Mouse (Mus musculus) kidney, postnatal 0 days (tissue): ENCODE measurements around the gene Rala. TPM values are rescaled to one million over a fixed set of nuclear protein-coding genes. Genes with fewer than 3 reads are reported as not detected.
"Not testable (repeated sequence)": the region's sequence is repeated elsewhere in the genome, so short reads cannot be mapped to it uniquely, and the experiment has no call there.

ENCODE experiments used
- ATAC-seq: fragments of 200-750 bp; cut with Nextera tagmentation; replicated peaks from 2 replicates; pipeline ENCODE4 v1.8.0; 2017; ENCODE audit warnings: low read depth, moderate number of reproducible peaks, moderate TSS enrichment, moderate library complexity; ENCODE audit not compliant: low FRiP score
- DNase-seq: peaks from one replicate; pipeline ENCODE4 v3.0.0-alpha.2; 2016; ENCODE audit warnings: low spot score
- H3K27ac ChIP-seq: fragments of 300-500 bp; sonication (generic); 2 replicates; pipeline ENCODE4 v1.5.1; 2014; ENCODE audit warnings: mild to moderate bottlenecking
- H3K27me3 ChIP-seq: fragments of 300-500 bp; sonication (generic); 2 replicates; pipeline ENCODE4 v1.6.1; 2014; ENCODE audit warnings: low read length, mixed read lengths; ENCODE audit not compliant: insufficient read depth
- H3K36me3 ChIP-seq: fragments of 300-500 bp; sonication (generic); 2 replicates; pipeline ENCODE4 v1.6.1; 2014; ENCODE audit warnings: low read length, mixed read lengths; ENCODE audit not compliant: insufficient read depth
- H3K4me1 ChIP-seq: fragments of 300-500 bp; sonication (generic); replicated peaks from 2 replicates; pipeline ENCODE4 v1.6.1; 2014; ENCODE audit warnings: antibody characterized with exemption, low read length, mixed read lengths; ENCODE audit not compliant: insufficient read depth
- H3K4me2 ChIP-seq: fragments of 300-500 bp; sonication (generic); 2 replicates; pipeline ENCODE4 v1.6.1; 2014; ENCODE audit warnings: mild to moderate bottlenecking, low read length, moderate library complexity, mixed read lengths
- H3K4me3 ChIP-seq: fragments of 300-500 bp; sonication (generic); replicated peaks from 2 replicates; pipeline ENCODE4 v1.5.1; 2014; ENCODE audit warnings: low read depth, low read length
- H3K9ac ChIP-seq: fragments of 300-500 bp; sonication (generic); 2 replicates; pipeline ENCODE4 v1.6.1; 2014; ENCODE audit warnings: low read depth, low read length
- H3K9me3 ChIP-seq: fragments of 300-500 bp; sonication (generic); replicated peaks from 2 replicates; pipeline ENCODE4 v1.6.1; 2016; ENCODE audit warnings: low read length, inconsistent platforms, mixed read lengths
- CTCF ChIP-seq: IDR thresholded peaks from 2 replicates; pipeline ENCODE4 v1.5.1; 2016; ENCODE audit warnings: antibody characterized with exemption, low read depth, mild to moderate bottlenecking, moderate library complexity
- WGBS: fragments of 180-500 bp; shearing (Covaris S2); extraction: QIAGEN DNeasy Blood & Tissue Kit; methylation state at CpG from one replicate; pipeline ENCODE4 v1.1.7; 2014; 5-methylcytosine and 5-hydroxymethylcytosine counted together
- polyA plus RNA-seq: library from polyadenylated mRNA; unstranded; fragments of >200 nt; fragmentation: Nextera tagmentation; extraction: Ambion mirVana; gene quantifications from 2 replicates; pipeline ENCODE4 v1.2.1, GENCODE M21; 2015

The Rala gene
- polyA plus RNA-seq, 1 experiment from 2014 or later = 102 TPM

- WGBS = 68% methylated on average over 8 of the region's 8 CpGs
- no peak overlapping the region for H3K27ac ChIP-seq
- H3K9me3 ChIP-seq = no peaks in the 10 kb centered on the region
- TF ChIP-seq CTCF = no peak
- no peak overlapping the region for H3K9ac ChIP-seq
- no peak for DNase-seq
- H3K4me1 ChIP-seq = no peaks in the 10 kb centered on the region
- 0 out of 2 replicates have a peak, but pooled peaks cover 2% of the 10 kb centered on the region for H3K36me3 ChIP-seq
- ATAC-seq = no peak
- no peaks in the 10 kb centered on the region for H3K27me3 ChIP-seq
- no peak overlapping the region for H3K4me3 ChIP-seq
- no peak overlapping the region for H3K4me2 ChIP-seq
Measured at GRCm38 (mm10) chr13:17976854-17977739, 33.1 kb upstream of the Rala start.

- H3K4me2 ChIP-seq = no peak overlapping the region
- no peak overlapping the region for H3K4me3 ChIP-seq
- TF ChIP-seq CTCF = no peak
- DNase-seq (peak; percentile 27), ATAC-seq (no peak; the same call in 1 of the 2 replicates)
- H3K9ac ChIP-seq = no peak overlapping the region
- H3K27ac ChIP-seq = no peak overlapping the region
- no peaks in the 10 kb centered on the region for H3K9me3 ChIP-seq
- no peaks in the 10 kb centered on the region for H3K4me1 ChIP-seq
- H3K36me3 ChIP-seq = no peaks in the 10 kb centered on the region
- H3K27me3 ChIP-seq = no peaks in the 10 kb centered on the region
- WGBS = 17% methylated on average over 2 of the region's 2 CpGs
Measured at GRCm38 (mm10) chr13:17975891-17976290, 31.9 kb upstream of the Rala start.

- Histone ChIP-seq H3K4me2 (no peak overlapping the region), H3K4me3 (no peak overlapping the region), H3K4me1 (no peaks in the 10 kb centered on the region), H3K27ac (no peak overlapping the region), H3K27me3 (no peaks in the 10 kb centered on the region), H3K36me3 (no peaks in the 10 kb centered on the region), H3K9ac (no peak overlapping the region), H3K9me3 (no peaks in the 10 kb centered on the region)
- DNase-seq (no peak), ATAC-seq (no peak)
- TF ChIP-seq CTCF = no peak
- 78% methylated on average over 1 of the region's 1 CpGs for WGBS
Measured at GRCm38 (mm10) chr13:17975457-17975856, 31.4 kb upstream of the Rala start.

GRCm38 (mm10) chr13:17974734-17975133 lies 30.7 kb upstream of the Rala start:
- H3K9me3 ChIP-seq = no peaks in the 10 kb centered on the region
- no peak for TF ChIP-seq CTCF
- no peak for DNase-seq
- H3K9ac ChIP-seq = no peak overlapping the region
- no peaks in the 10 kb centered on the region for H3K4me1 ChIP-seq
- H3K4me3 ChIP-seq = no peak overlapping the region
- no peak overlapping the region for H3K27ac ChIP-seq
- WGBS = 94% methylated on average over 9 of the region's 9 CpGs
- H3K27me3 ChIP-seq = no peaks in the 10 kb centered on the region
- H3K36me3 ChIP-seq = no peaks in the 10 kb centered on the region
- ATAC-seq = no peak
- H3K4me2 ChIP-seq = no peak overlapping the region

- Histone ChIP-seq H3K4me2 (no peak overlapping the region), H3K9ac (no peak overlapping the region), H3K4me3 (no peak overlapping the region), H3K27me3 (no peaks in the 10 kb centered on the region), H3K9me3 (no peaks in the 10 kb centered on the region), H3K27ac (no peak overlapping the region), H3K36me3 (no peaks in the 10 kb centered on the region), H3K4me1 (no peaks in the 10 kb centered on the region)
- DNase-seq = no peak
- 81% methylated on average over 7 of the region's 7 CpGs for WGBS
- ATAC-seq = no peak
- TF ChIP-seq CTCF = no peak
Measured at GRCm38 (mm10) chr13:17960613-17961012, 16.6 kb upstream of the Rala start.

GRCm38 (mm10) chr13:17954282-17954681 lies 10.2 kb upstream of the Rala start:
- TF ChIP-seq CTCF = no peak
- 51% methylated on average over 1 of the region's 1 CpGs for WGBS
- no peak overlapping the region for H3K9ac ChIP-seq
- DNase-seq = no peak
- no peaks in the 10 kb centered on the region for H3K9me3 ChIP-seq
- no peak overlapping the region for H3K27ac ChIP-seq
- H3K4me2 ChIP-seq = no peak overlapping the region
- no peaks in the 10 kb centered on the region for H3K36me3 ChIP-seq
- no peak for ATAC-seq
- no peak overlapping the region for H3K4me3 ChIP-seq
- no peaks in the 10 kb centered on the region for H3K27me3 ChIP-seq
- H3K4me1 ChIP-seq = no peaks in the 10 kb centered on the region

GRCm38 (mm10) chr13:17950581-17950980 lies 6.5 kb upstream of the Rala start:
- not testable (repeated sequence) for DNase-seq, H3K27ac ChIP-seq, H3K4me1 ChIP-seq, H3K36me3 ChIP-seq, H3K9me3 ChIP-seq, H3K4me2 ChIP-seq, H3K27me3 ChIP-seq, H3K9ac ChIP-seq, ATAC-seq, H3K4me3 ChIP-seq
- 92% methylated on average over 8 of the region's 8 CpGs for WGBS
